Mouse (Mus musculus) spleen, adult 2 months (tissue): ENCODE data around the gene Etv6.

Experiments
- CTCF ChIP-seq: fragments of 200-500 bp; IDR thresholded peaks from 2 replicates; pipeline ENCODE4 v1.5.1; 2011; ENCODE audit warnings: mild to moderate bottlenecking, inconsistent platforms; ENCODE audit not compliant: insufficient read depth, insufficient read length, insufficient replicate concordance; ENCODE audit errors: extremely low read depth
- POLR2A ChIP-seq: fragments of 200-500 bp; IDR thresholded peaks from 2 replicates; pipeline ENCODE4 v1.6.1; 2011; ENCODE audit warnings: low read depth, low read length, inconsistent platforms

- TF ChIP-seq CTCF = no peak
- no peak for TF ChIP-seq POLR2A
These were observed 166.7 kb downstream of the Etv6 start for GRCm38 (mm10) chr6:134202176-134202575.
